Mouse (Mus musculus) kidney, adult 2 months (tissue): ENCODE data around the gene Wap.

Experiments used
- CTCF ChIP-seq: fragments of 200-500 bp; conservative IDR thresholded peaks from 2 replicates; pipeline ENCODE4 v1.5.1; 2011; ENCODE audit warnings: low read depth, mild to moderate bottlenecking, control low read depth, low read length, moderate library complexity, mixed read lengths; ENCODE audit not compliant: insufficient read depth, insufficient read length
- POLR2A ChIP-seq: fragments of 200-500 bp; IDR thresholded peaks from one replicate; pipeline ENCODE4 v1.6.1; 2011; ENCODE audit warnings: low read depth, low read length, control low read depth

GRCm38 (mm10) chr11:6615250-6616205 is 22.9 kb downstream of the Wap start:
- no peak for TF ChIP-seq POLR2A
- TF ChIP-seq CTCF: no peak
